Mouse (Mus musculus) kidney, postnatal 10 days (tissue): ENCODE results near the gene Kcnh6.
A peak's percentile ranks its signal among the peaks of the same experiment; 100 is the strongest.
"Not testable (repeated sequence)": the region's sequence is repeated elsewhere in the genome, so short reads cannot be mapped to it uniquely, and the experiment has no call there.

Source experiments
- DNase-seq: peaks from one replicate; pipeline ENCODE4 v3.0.0; 2021; ENCODE audit warnings: mixed read lengths

The Kcnh6 gene

DNA sequence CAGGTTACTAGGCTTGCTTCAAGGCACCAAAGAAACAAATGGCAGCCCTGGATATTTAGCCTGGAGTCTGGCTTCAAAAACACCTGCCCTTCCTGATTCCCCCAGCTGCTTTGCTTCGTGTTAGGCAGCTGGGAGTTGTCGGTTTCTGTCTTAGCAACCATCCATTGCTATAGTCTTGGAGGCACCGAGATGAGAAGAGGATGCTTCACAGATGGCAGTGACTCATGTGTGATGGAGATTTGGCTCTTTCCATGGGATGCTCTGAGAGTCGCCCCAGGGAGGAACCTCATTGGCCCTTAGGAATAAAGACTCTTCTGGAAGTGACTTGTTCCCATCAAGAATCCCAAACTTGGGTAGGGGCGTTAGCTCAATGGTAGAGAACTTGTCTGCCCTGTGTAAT lies 8.5 kb downstream of the Kcnh6 start:
- no peak for DNase-seq

DNA sequence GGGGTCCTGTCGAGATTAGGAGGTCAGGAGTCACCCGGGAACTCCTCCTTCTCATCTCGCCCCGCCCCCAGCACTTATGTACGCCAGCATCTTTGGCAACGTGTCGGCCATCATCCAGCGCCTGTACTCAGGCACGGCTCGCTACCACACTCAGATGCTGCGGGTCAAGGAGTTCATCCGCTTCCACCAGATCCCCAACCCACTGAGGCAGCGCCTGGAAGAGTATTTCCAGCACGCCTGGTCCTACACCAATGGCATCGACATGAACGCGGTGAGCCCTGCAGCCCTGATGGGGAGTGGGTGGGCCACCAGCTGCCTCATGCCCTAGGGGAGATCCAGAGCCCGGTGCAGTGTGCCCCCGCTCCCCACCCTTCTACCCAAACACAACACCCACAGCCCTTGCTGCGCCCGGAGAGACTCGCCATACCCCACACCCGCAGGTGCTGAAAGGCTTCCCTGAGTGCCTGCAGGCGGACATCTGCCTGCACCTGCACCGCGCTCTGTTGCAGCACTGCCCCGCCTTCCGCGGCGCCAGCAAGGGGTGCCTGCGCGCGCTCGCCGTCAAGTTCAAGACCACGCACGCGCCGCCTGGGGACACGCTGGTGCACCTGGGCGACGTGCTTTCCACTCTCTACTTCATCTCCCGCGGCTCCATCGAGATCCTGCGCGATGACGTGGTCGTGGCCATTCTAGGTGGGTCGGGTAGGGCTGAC lies 12.3 kb downstream of the Kcnh6 start:
- DNase-seq: peak; percentile 23

DNA sequence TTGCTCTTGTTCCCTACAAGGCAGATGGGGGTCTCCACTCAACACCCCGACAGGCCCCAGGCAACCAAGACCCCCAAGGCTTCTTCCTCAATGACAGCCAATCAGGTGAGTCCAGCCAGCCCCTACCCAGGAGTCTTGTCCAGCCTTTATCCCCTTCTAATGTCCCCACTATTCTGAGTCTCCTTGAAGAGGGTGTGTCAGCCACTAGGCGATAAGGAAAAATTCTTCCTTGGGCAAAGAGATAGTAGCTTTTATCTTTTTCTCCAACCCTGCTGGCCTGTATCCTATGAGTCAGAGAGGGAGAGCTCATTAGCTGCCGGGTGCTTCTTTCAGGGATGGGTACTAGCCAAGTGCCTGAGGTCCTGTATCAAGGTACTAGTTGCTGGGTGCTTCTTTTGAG lies 17.9 kb downstream of the Kcnh6 start:
- DNase-seq: no peak

DNA sequence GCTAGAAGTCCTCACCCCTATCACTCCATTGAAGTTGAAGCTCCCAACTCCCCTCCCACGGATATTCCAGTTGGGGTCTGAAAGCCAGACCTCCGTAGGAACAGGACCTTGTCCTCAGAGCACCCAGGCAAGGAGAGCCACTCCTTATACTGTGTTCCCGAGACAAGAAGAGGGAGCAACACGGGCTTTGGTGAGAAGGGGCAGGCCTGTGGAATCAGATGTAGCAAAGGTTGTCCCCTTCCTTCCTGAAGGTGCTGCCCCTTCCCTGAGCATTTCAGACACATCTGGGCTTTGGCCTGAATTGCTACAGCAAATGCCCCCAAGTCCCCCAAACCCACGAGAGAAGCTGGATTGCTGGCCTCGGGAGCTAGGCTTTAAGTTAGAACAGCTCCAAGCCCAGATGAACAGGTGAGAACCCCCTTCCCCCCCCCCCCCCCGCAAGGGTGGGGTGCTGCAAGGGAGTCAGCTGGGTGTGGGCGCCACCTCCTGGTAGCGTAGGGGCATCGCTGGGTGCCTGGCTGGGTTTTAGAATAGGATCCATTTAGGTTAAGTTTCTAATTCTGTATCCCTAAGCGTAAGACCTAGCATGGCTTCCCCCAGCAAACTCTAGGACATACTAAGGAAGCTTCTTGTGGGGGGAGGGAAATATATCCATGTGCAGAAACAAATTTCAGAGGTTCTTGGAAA lies 18.7 kb downstream of the Kcnh6 start:
- DNase-seq: peak; percentile 77

DNA sequence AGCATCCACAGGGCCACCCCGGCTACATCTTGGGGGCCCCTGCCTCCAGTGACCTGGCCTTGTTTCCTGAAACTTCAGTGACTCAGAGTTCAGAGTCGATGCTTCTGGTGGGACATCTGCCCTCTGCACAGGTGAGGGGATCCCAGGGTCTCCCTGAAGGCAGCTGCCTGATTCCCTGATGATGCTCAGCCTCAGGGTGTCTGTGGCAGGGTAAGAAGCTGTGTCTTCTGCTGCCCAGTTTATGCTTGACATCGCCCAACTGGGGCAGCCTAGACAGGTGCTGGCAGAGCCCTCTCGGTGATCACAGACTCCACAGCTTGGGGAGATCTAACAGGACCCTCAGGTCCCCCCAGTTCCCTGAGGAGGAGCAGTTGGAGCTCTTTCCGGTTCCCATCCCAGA lies 19.7 kb downstream of the Kcnh6 start:
- DNase-seq: no peak

DNA sequence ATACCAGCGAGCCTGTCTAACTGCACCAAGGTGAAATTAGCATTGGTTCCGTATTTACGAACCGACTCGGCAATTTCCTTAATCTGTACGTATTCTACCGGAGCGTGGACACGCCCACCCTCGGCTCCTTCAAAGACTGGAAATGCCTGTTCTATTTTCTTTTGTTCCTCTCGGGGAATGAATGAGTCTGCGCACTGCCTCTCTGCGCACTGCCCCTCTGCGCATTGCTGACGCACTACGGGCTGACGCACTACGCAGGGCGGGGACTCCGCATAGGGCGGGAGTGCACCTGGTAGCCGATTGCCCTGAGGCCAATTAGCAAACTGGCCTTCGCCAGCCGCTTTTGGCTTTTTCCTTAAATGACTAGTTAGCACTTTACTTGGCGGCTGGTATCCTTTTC lies 24.1 kb downstream of the Kcnh6 start:
- DNase-seq: not testable (repeated sequence)

DNA sequence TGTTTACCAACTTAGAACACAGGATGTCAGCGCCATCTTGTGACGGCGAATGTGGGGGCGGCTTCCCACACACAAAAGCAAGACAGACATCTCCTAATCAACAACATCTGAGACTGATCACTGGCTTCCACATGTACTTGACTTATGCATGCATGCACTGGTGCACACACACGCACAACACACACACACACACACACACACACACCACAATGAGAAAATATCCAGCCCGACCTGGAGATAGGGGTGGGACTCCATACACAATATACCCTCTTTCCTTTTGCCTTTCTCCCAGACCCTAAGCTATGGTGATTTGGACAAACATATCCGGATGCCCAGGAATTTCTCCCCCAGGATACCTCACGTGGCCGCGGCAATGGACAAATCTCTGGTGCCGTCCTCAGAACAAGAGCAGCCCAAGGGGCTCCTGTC lies 25.6 kb downstream of the Kcnh6 start:
- DNase-seq: peak; percentile 53

DNA sequence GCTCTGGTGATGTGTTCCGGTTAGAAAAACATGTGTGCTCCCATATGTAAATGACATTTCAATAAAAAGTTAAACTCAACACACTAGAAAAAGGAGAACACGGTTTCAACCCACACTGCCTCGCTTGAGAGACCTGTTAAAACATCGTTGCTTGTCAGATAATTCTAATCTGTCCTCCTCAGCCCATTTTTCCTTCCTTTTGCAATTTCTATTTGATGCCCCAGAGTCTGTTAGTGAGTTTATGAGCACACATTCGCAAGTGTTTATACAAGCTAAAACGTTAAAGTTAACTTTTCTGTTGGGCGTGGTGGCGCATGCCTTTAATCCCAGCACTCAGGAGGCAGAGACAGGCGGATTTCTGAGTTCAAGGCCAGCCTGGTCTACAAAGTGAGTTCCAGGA lies 27.1 kb downstream of the Kcnh6 start:
- DNase-seq: no peak

DNA sequence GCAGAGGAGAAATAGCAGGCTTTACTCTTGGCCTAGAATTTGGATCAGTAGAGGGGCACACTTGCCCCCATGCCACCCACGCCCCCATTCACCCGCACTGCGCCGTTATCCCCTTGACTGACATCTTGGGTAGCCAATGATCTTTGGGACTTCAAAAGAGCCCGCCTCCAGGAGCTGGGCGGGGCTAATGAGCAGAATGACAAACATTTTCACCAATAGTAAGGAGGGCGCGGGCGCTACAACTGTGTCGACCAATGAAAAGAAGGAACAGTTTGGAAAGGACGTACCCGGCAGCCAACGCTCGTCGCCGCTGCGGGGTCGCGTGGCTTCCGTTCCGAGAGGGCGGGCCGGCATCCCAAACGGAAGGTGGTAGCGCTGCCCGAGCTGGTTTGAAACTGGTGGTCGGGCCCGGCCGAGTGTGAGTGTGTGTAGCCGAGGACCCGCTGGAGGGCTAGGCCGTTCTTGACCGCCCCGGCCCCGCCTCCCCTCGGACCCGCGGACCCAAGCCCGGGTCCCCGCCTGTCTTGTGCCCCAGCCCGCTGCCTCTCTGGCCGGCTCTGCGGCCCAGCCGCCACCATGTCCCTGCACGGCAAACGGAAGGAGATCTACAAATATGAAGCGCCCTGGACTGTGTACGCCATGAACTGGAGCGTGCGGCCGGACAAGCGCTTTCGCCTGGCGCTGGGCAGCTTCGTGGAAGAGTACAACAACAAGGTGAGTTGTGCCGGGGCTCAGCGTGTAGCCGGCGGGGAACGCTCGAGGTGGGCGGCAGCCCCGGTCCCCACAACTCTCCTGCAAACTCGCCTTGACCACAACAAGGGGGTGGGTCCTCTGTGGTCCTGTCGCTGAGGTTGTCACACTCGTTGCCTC lies 28.9 kb downstream of the Kcnh6 start, which contains the start of gene Dcaf7:
Gene Dcaf7 (plus strand): TSS at position 325 of the 870 bp plus-strand sequence.
- DNase-seq: peak; percentile 97

DNA sequence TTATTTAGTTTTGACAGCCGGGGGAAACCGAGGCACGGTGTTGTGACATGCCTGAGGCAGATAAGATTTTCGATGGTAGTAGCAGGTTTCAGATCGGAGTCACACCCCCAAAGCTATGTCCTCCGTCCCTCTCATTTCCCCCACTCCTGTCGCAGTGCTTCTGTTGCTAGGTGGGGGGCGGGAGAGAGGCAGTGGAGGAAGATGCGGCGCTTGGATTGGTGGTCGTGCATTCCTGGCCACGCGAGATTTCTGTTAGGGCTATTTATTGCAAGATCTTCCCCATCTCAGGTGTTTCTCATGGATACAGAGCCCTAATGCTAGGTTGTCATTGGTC lies 29.5 kb downstream of the Kcnh6 start:
- DNase-seq: peak; percentile 60

DNA sequence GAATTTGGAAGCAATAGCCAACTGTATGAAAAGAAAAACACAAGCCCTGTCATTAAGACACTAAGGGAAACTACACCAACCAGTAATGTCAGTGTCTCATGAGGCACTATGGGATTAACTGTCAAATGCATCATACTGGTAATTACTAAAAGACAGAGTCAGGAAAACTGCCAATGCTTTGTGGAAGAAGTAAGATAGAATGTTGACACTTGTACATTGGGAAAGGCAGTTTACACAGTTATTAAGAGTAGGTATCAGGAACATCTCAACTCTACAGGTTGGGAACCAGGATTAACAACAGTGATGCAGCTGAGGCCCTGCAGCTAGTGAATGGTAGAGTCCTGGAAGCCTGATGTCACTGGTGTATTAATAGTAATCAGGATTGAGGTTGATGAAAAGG lies 36.4 kb downstream of the Kcnh6 start:
- no peak for DNase-seq

DNA sequence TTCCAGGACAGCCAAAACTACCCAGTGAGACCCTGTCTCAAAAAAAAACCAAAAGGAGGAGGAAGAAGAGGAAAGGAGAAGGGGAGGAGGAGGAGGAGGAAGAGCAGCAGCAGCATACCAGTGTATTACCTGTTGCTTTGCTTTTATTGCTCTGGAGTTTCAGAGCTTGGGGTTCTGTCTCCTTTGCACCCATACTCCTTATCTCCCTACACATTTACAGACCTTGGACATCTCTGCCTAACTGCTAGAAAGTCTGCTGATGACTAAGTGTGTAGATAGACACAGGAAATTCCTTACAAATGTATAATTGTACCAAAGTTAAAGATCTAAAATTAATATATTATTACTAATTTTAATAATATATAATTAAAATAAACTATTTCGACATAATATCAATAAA lies 37.3 kb downstream of the Kcnh6 start:
- no peak for DNase-seq

DNA sequence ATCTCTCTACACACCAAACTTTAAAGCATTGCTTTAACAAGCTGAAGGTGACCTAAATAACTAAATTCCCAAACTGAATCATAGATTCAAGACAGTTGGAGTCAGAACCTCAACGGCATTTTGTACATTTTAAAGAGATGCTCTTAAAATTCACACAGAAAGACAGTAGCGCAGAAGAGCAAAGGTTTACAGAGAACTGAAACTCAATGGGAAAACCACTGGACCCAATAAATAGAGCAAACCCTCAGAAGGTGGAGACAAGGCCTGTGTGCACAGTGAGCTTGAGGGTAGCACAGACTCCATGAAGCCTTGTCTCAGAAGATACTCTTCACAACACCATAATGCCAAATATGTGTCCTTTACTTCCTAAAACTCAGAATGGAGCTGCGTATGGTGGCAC lies 37.9 kb downstream of the Kcnh6 start:
- no peak for DNase-seq

DNA sequence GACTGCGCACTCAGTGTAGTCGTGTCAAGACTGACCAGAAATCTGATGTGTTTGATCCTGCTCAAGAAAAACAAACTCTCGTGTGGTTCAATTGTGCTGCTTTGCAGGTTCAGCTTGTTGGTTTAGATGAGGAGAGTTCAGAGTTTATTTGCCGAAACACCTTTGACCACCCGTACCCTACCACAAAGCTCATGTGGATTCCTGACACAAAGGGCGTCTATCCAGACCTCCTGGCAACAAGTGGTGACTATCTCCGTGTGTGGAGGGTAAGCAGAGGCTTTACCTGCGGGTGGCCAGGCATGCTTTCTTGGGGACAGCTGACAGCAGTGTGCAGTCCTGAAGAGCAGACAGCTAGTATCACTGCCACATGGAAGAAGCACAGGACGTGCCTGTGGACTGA lies 38.7 kb downstream of the Kcnh6 start:
- DNase-seq: no peak

DNA sequence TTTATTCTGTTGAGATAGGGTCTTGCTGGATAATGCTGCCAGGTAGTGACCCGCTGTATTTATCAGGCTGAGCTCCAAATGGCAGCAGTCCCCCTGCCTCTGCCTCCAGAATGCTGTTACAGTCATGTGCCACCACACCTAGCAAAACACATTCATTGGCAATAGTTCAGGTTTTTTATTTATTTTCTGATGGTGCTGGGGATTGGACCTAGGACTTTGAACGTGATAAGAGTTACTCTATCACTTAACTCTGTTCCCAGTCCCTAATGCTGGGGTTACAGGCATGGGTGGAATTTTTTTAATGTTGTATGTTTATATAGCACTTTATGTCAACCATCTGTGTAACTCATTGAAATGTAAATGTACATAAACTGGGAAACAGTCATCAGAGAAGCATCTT lies 46.0 kb downstream of the Kcnh6 start:
- no peak for DNase-seq

DNA sequence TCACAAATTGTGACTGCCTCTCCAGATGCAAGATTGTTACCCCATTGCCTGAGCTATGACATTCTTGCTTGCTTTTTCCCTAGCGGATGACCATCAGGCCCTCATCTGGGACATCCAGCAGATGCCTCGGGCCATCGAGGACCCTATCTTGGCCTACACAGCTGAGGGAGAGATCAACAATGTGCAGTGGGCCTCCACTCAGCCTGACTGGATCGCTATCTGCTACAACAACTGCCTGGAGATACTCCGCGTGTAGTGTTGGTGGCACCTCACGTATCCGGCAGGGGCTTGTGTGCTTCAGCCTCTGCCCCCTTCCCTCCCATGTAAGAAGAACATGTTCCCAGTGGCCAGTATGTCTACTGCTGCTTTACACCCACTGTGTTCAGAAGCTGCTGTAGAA lies 46.7 kb downstream of the Kcnh6 start:
- DNase-seq: no peak

DNA sequence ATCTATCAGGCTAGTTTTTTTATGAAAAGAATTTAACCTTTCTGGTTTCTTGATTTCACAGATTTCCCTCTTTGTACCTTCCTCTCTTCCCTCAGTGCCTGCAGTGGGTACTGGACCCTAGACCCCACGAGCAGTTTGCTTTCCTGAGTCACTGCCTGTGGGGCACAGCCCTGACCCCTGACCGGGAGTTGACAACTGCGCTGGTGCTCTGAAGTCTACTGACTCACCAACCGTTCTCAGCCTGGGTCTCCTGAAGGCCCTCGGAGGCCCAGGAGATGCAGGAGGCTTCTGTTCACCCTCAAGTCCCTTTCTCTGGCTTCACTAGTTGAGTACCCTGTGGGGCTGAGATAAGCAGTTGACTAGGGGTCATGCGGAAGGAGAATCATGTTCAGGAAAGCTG lies 47.4 kb downstream of the Kcnh6 start:
- DNase-seq: no peak

DNA sequence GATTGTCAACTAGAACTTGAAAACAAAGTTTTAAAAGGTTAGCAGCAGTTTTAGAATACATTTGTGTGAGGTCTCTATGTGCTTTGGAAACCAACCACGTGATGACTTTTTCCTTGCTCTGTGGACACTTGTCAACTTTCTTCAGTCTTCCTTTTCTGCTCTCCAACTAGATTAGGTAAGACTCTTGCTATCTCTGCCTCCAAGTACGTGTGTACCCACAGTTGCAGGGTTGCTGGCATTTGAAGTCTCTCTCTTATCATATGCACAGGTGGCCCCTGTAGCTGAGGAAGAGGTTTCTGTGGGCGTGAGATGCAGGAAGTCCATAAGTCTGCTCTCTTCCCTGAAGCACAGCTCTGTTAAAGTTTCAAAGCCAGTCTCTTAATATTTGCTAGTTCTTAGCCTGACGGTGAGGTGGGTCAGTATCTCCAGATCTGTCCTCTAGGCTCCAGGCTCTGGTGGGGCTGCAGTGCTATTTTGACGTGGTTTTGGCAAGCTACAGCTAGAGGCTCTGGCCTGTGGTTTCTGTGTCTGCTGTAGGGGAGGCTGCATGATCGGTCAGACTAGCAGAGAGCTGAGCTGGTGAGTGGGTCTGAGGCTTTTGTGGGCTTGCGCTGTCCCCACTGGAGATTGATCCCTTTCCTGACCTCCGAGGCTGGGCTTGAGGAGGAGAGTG lies 49.0 kb downstream of the Kcnh6 start:
- DNase-seq: no peak

DNA sequence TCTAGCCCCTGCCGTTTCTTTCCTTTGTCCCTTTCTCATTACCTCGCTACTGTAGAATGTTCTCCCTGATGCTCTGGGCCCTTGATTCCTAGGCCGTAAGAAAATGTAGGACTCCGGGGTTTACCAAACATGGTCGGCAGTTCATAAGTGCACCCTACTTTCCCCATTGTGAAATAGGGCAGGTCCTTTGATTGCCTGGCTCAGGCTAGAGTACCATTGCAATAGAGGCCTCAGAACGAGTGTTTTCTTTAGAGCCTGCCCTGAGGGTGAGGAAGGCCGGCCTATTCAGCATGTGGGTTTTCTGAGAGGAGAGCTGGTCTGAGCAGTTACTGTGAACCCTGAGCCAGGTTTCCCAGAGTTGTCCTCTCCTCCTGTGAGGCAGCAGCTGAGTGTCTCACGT lies 50.1 kb downstream of the Kcnh6 start:
- DNase-seq: no peak

DNA sequence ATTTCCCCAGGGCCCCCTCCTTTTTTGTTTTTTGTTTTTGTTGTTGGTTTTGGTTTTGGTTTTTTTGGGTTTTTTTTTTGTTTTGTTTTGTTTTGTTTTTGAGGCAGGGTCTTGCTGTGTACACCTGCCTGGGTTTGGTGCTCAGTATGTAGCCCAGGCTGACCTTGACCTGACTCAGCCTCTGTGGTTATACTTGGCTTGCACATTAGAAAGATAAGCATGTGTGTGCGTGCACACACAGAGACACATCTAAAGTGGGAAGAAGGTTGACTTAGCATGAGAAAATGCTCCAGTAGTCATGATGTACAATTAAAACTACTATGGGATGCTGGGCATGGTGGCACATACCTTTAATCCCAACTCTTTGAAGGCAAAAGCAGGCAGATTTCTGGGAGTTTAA lies 52.6 kb downstream of the Kcnh6 start:
- DNase-seq: no peak

DNA sequence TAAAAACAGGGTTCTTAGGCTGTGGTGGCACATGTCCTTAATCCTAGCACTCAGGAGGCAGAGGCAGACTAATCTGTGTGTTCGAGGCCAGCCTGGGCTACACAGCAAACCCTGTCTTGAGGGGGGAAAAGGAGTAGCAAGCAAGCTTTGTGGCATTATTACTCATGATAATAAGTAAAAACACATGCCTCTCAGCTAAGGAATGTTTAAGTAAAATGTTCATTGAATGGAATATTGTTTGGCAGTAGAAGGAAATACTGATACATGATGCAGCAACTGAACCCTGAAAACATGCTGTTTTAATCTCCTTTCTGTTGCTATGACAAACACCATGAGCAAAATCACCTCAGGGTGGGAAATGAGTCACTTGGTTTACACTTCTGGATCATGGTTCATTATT lies 53.4 kb downstream of the Kcnh6 start:
- no peak for DNase-seq

DNA sequence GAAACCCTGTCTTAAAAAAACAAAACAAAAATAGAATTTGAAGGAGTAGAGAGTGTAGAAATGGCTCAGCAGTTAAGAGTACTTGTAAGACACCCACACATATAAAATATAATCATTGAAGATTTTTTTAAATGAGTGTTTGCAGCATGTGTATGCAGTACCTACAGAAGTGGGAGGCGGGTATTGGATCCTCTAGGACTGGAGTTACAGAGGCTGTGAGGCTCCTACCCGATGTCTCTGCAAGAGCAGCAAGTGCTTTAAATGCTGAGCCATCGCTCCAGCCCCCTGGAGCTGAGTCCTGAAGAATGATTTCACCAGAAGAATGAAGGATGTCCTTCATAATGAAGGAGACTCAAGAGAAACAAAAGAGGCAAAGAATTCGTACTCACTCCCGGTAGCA lies 55.8 kb downstream of the Kcnh6 start:
- no peak for DNase-seq
